Mouse (Mus musculus): ENCODE data around the gene Brpf3. TPM values are rescaled to one million over a fixed set of nuclear protein-coding genes. Genes with fewer than 3 reads are reported as not detected.
A peak's percentile ranks its signal among the peaks of the same experiment; 100 is the strongest.

Brpf3 gene
- polyA plus RNA-seq, 1 experiment from 2014 or later: 12.5 TPM

- H3K27ac ChIP-seq (ENCODE audit: low read depth): no peak overlapping the region
- no peak for TF ChIP-seq CTCF (IDR thresholded peaks at IDR 0.05; ENCODE audit: low read depth)
- H3K9me3 ChIP-seq (ENCODE audit: low read depth, low read length): no peaks in the 10 kb centered on the region
- H3K36me3 ChIP-seq (ENCODE audit: insufficient read depth): no peaks in the 10 kb centered on the region
- no peak for ATAC-seq (ENCODE audit: insufficient read depth)
- no peak overlapping the region for H3K4me3 ChIP-seq (ENCODE audit: low read depth, low read length)
- WGBS: 71% methylated on average over 4 of the region's 4 CpGs
- H3K4me1 ChIP-seq (ENCODE audit: insufficient read depth): no peaks in the 10 kb centered on the region
- no peak overlapping the region for H3K9ac ChIP-seq
- DNase-seq: no peak
- H3K4me2 ChIP-seq: no peak overlapping the region
- no peaks in the 10 kb centered on the region for H3K27me3 ChIP-seq (ENCODE audit: insufficient read depth, low read length)
Observed at GRCm38 (mm10) chr17:28874216-28874615, 73.3 kb downstream of the Brpf3 start.

- Histone ChIP-seq H3K9ac (no peak overlapping the region), H3K4me1 (ENCODE audit: insufficient read depth) (no peaks in the 10 kb centered on the region), H3K27me3 (ENCODE audit: insufficient read depth, low read length) (no peaks in the 10 kb centered on the region), H3K4me2 (no peak overlapping the region), H3K9me3 (ENCODE audit: low read depth, low read length) (no peaks in the 10 kb centered on the region), H3K4me3 (ENCODE audit: low read depth, low read length) (no peak overlapping the region), H3K27ac (ENCODE audit: low read depth) (no peak overlapping the region), H3K36me3 (ENCODE audit: insufficient read depth) (no peaks in the 10 kb centered on the region)
- no peak for TF ChIP-seq CTCF (IDR thresholded peaks at IDR 0.05; ENCODE audit: low read depth)
- WGBS: 40% methylated on average over 7 of the region's 7 CpGs
- peak; percentile 9 for DNase-seq
- no peak for ATAC-seq (ENCODE audit: insufficient read depth)
Observed at GRCm38 (mm10) chr17:28874825-28875224, 73.9 kb downstream of the Brpf3 start.

GRCm38 (mm10) chr17:28875316-28875715, 74.4 kb downstream of the Brpf3 start:
- 38% methylated on average over 8 of the region's 8 CpGs for WGBS
- H3K27ac ChIP-seq (ENCODE audit: low read depth): no peak overlapping the region

GRCm38 (mm10) chr17:28876331-28876730, 75.4 kb downstream of the Brpf3 start:
- H3K9ac ChIP-seq: no peak overlapping the region
- no peak for DNase-seq
- H3K4me1 ChIP-seq (ENCODE audit: insufficient read depth): no peaks in the 10 kb centered on the region
- no peaks in the 10 kb centered on the region for H3K36me3 ChIP-seq (ENCODE audit: insufficient read depth)
- no peaks in the 10 kb centered on the region for H3K27me3 ChIP-seq (ENCODE audit: insufficient read depth, low read length)
- ATAC-seq (ENCODE audit: insufficient read depth): no peak
- no peak overlapping the region for H3K27ac ChIP-seq (ENCODE audit: low read depth)
- TF ChIP-seq CTCF (IDR thresholded peaks at IDR 0.05; ENCODE audit: low read depth): no peak
- WGBS: 63% methylated on average over 5 of the region's 5 CpGs
- H3K9me3 ChIP-seq (ENCODE audit: low read depth, low read length): no peaks in the 10 kb centered on the region
- no peak overlapping the region for H3K4me3 ChIP-seq (ENCODE audit: low read depth, low read length)
- H3K4me2 ChIP-seq: no peak overlapping the region

More at GRCm38 (mm10) chr17:28875316-28875715, 74.4 kb downstream of the Brpf3 start:
- no peak for TF ChIP-seq CTCF (IDR thresholded peaks at IDR 0.05; ENCODE audit: low read depth)
- Histone ChIP-seq H3K27me3 (ENCODE audit: insufficient read depth, low read length) (no peaks in the 10 kb centered on the region), H3K4me3 (ENCODE audit: low read depth, low read length) (no peak overlapping the region), H3K4me2 (no peak overlapping the region), H3K9ac (no peak overlapping the region), H3K36me3 (ENCODE audit: insufficient read depth) (no peaks in the 10 kb centered on the region), H3K9me3 (ENCODE audit: low read depth, low read length) (no peaks in the 10 kb centered on the region), H3K4me1 (ENCODE audit: insufficient read depth) (no peaks in the 10 kb centered on the region)
- DNase-seq: peak; percentile 86
- peak; percentile 71; the same call in 1 of the 2 replicates for ATAC-seq (ENCODE audit: insufficient read depth)

GRCm38 (mm10) chr17:28876821-28877220, 75.9 kb downstream of the Brpf3 start:
- TF ChIP-seq CTCF (IDR thresholded peaks at IDR 0.05; ENCODE audit: low read depth): peak; percentile 62
- 0 out of 2 replicates have a peak overlapping the region, but pooled peaks have one; percentile 8 for H3K4me3 ChIP-seq (ENCODE audit: low read depth, low read length)
- 0 out of 2 replicates have a peak overlapping the region, but pooled peaks have one; percentile 27 for H3K4me2 ChIP-seq
- DNase-seq (peak; percentile 56), ATAC-seq (ENCODE audit: insufficient read depth) (no peak)
- H3K27ac ChIP-seq (ENCODE audit: low read depth): no peak overlapping the region
- WGBS: 19% methylated on average over 19 of the region's 19 CpGs
- H3K4me1 ChIP-seq (ENCODE audit: insufficient read depth): no peaks in the 10 kb centered on the region
- no peaks in the 10 kb centered on the region for H3K9me3 ChIP-seq (ENCODE audit: low read depth, low read length)
- no peak overlapping the region for H3K9ac ChIP-seq
- no peaks in the 10 kb centered on the region for H3K36me3 ChIP-seq (ENCODE audit: insufficient read depth)
- H3K27me3 ChIP-seq (ENCODE audit: insufficient read depth, low read length): no peaks in the 10 kb centered on the region

- Histone ChIP-seq H3K4me1 (ENCODE audit: insufficient read depth) (no peaks in the 10 kb centered on the region), H3K4me2 (peak overlapping the region; percentile 5; the same call in 1 of the 2 replicates), H3K27ac (ENCODE audit: low read depth) (no peak overlapping the region), H3K9ac (no peak overlapping the region), H3K27me3 (ENCODE audit: insufficient read depth, low read length) (no peaks in the 10 kb centered on the region), H3K36me3 (ENCODE audit: insufficient read depth) (no peaks in the 10 kb centered on the region), H3K9me3 (ENCODE audit: low read depth, low read length) (no peaks in the 10 kb centered on the region), H3K4me3 (ENCODE audit: low read depth, low read length) (no peak overlapping the region)
- DNase-seq: peak; percentile 88
- peak; percentile 94 for TF ChIP-seq CTCF (IDR thresholded peaks at IDR 0.05; ENCODE audit: low read depth)
- 3% methylated on average over 18 of the region's 18 CpGs for WGBS
- ATAC-seq (ENCODE audit: insufficient read depth): no peak
Observed at GRCm38 (mm10) chr17:28879931-28880391, 79.1 kb downstream of the Brpf3 start.

GRCm38 (mm10) chr17:28882316-28882715, 81.4 kb downstream of the Brpf3 start:
- WGBS: 6% methylated on average over 12 of the region's 12 CpGs

More at GRCm38 (mm10) chr17:28882316-28882715, 81.4 kb downstream of the Brpf3 start:
- Histone ChIP-seq H3K4me2 (0 out of 2 replicates have a peak overlapping the region, but pooled peaks have one; percentile 19), H3K4me3 (ENCODE audit: low read depth, low read length) (no peak overlapping the region), H3K27ac (ENCODE audit: low read depth) (no peak overlapping the region), H3K9ac (no peak overlapping the region), H3K36me3 (ENCODE audit: insufficient read depth) (no peaks in the 10 kb centered on the region), H3K9me3 (ENCODE audit: low read depth, low read length) (no peaks in the 10 kb centered on the region), H3K27me3 (ENCODE audit: insufficient read depth, low read length) (no peaks in the 10 kb centered on the region), H3K4me1 (ENCODE audit: insufficient read depth) (no peaks in the 10 kb centered on the region)
- ATAC-seq (ENCODE audit: insufficient read depth) (peak; percentile 38; the same call in 1 of the 2 replicates), DNase-seq (peak; percentile 82)
- TF ChIP-seq CTCF (IDR thresholded peaks at IDR 0.05; ENCODE audit: low read depth): no peak

All from lung, embryonic 14.5 days (tissue).